Mouse (Mus musculus) heart, postnatal 0 days (tissue): ENCODE results near the gene Kcnj1.

Experiments
- CTCF ChIP-seq: IDR thresholded peaks from 2 replicates; pipeline ENCODE4 v1.5.1; 2016; ENCODE audit warnings: antibody characterized with exemption, control low read depth, low read depth
- EP300 ChIP-seq: IDR thresholded peaks from 2 replicates; pipeline ENCODE4 v1.6.1; 2016; ENCODE audit warnings: antibody characterized with exemption, low read depth

- TF ChIP-seq CTCF (no peak), EP300 (no peak)
Observed at GRCm38 (mm10) chr9:32394761-32395161, 22.5 kb downstream of the Kcnj1 start.
